Mouse (Mus musculus): Measurements from ENCODE around the gene P4ha3.

GRCm38 (mm10) chr7:100243007-100243406 lies 42.3 kb upstream of the P4ha3 start:
- TF ChIP-seq CEBPB (IDR thresholded peaks at IDR 0.05; ENCODE audit: low read depth) (no peak), CTCF (IDR thresholded peaks at IDR 0.05; ENCODE audit: control insufficient read depth, insufficient read depth, insufficient read length) (no peak), MYOG (IDR thresholded peaks at IDR 0.05; ENCODE audit: control insufficient read depth, extremely low read depth, insufficient read length) (no peak), MYOD1 (IDR thresholded peaks at IDR 0.05; ENCODE audit: control insufficient read depth, insufficient read length, low read depth) (no peak)
